ENCODE assay signal across 35 mouse cellular contexts in the genomic region with DNA sequence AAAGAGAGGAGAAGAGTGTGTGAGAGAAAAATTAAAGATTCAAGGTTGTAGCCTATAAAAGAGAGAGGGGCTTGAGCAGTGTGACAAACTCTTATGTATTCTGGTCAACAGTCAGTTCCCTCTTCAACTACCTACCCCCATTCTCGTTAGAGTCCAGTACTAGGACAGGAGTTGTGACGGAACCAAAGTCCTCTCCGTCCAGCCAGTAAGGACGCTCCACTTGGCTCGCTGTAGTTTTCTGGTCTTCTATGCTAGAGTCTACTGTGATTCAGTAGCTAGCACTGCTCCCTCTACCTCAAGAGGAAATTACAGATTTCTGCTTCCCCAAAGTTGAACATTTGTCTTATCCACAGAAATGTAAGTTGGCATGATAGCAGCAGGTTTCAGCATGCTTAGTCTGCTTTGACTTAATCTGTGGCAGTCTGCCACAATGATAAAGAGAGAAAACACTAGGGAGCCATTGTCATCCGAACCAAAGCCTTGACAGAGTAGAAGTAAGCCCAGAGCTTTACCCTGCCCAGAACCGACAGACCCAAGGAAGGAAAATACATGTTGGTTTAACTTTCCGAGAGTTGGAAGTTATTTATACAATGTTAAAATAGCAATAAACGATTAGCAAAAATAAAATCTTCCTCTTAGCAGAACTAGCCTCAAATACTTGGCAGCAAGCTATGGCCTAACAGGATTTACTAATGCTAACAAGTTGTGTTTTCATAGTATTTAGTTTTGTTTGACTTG. TPM values are rescaled to one million over a fixed set of nuclear protein-coding genes. Genes with fewer than 3 reads are reported as not detected.
DNase-seq lines count a peak whose midpoint lies in the region; ATAC-seq lines count a peak whose summit lies in the region.
"Had no signal": no experiment of that assay in that cellular context is flagged by ENCODE, and none has a peak within 500 bp of the region (broad histone marks: within the 10 kb centered on the region; RNA-seq: fewer than 3 reads in every experiment).

No protein-coding gene starts in this region.

- no peak overlapping the region for H3K9ac ChIP-seq in lung, embryonic 15.5 days
- no peak overlapping the region for H3K9ac ChIP-seq in kidney, embryonic 16.5 days (replicated peaks; ENCODE audit: low read length)
- H3K9ac ChIP-seq: forebrain, embryonic 13.5 days; hindbrain, embryonic 13.5 days; limb, embryonic 13.5 days; liver, embryonic 14.5 days; neural tube, embryonic 12.5 days had no signal

- no peaks in the 10 kb centered on the region for H3K36me3 ChIP-seq in lung, embryonic 15.5 days
- no peaks in the 10 kb centered on the region for H3K36me3 ChIP-seq in kidney, embryonic 16.5 days (ENCODE audit: insufficient read depth, low read length)
- H3K36me3 ChIP-seq: heart, embryonic 10.5 days; hindbrain, embryonic 13.5 days; limb, embryonic 13.5 days; neural tube, embryonic 12.5 days had no signal

- H3K9me3 ChIP-seq in lung, embryonic 15.5 days = no peaks in the 10 kb centered on the region
- H3K9me3 ChIP-seq in kidney, embryonic 16.5 days (ENCODE audit: low read length) = no peaks in the 10 kb centered on the region
- H3K9me3 ChIP-seq: forebrain, embryonic 13.5 days; heart, embryonic 10.5 days; hindbrain, embryonic 13.5 days; limb, embryonic 13.5 days; neural tube, embryonic 12.5 days had no signal

- H3K27me3 ChIP-seq in lung, embryonic 15.5 days = no peaks in the 10 kb centered on the region
- no peaks in the 10 kb centered on the region for H3K27me3 ChIP-seq in kidney, embryonic 16.5 days (ENCODE audit: insufficient read depth, low read length)
- H3K27me3 ChIP-seq: forebrain, embryonic 13.5 days; hindbrain, embryonic 13.5 days; limb, embryonic 13.5 days; neural tube, embryonic 12.5 days had no signal

- peak; percentile 50 for DNase-seq in kidney, adult 18-20 months
- no peak for DNase-seq in kidney, postnatal 4 days
- DNase-seq in lung, adult 18-20 months = no peak
- peak; percentile 67 to 80 for DNase-seq in kidney, postnatal 36 days
- no peak for DNase-seq in adrenal gland, adult (ENCODE audit: inconsistent age in 2 of 2, low spot score in 1 of 2)
- DNase-seq: adrenal gland, adult 2 months; adrenal gland, postnatal 36 days; cerebellum, adult 2 months; cerebellum, postnatal 14 days; gastrocnemius, postnatal 10 days; heart, postnatal 4 days; lung, postnatal 14 days; right cerebral cortex, adult 18-20 months; spleen, adult 18-20 months; thymus, adult 18-20 months; thymus, postnatal 25 days had no signal

- no peak overlapping the region for H3K4me3 ChIP-seq in lung, embryonic 15.5 days
- no peak overlapping the region for H3K4me3 ChIP-seq in kidney, embryonic 16.5 days (ENCODE audit: low read length)
- H3K4me3 ChIP-seq: forebrain, embryonic 13.5 days; heart, embryonic 10.5 days; hindbrain, embryonic 13.5 days; layer of hippocampus, adult 2 months; left cerebral cortex, adult 2 months; limb, embryonic 13.5 days; myocyte; neural tube, embryonic 12.5 days had no signal

- no peak for ATAC-seq in lung, embryonic 15.5 days (ENCODE audit: borderline replicate concordance, extremely low read depth, low FRiP score, low TSS enrichment)
- ATAC-seq in kidney, embryonic 16.5 days (ENCODE audit: low FRiP score, low TSS enrichment) = no peak
- ATAC-seq: CD4-positive, CD25-positive, alpha-beta regulatory T cell, adult 4 months; forebrain, embryonic 13.5 days; intestine, postnatal 0 days; midbrain, embryonic 16.5 days had no signal

- WGBS in lung, embryonic 15.5 days = 56% methylated on average over 9 of the region's 9 CpGs
- 68% methylated on average over 9 of the region's 9 CpGs for WGBS in kidney, embryonic 16.5 days

- H3K4me2 ChIP-seq in lung, embryonic 15.5 days = no peak overlapping the region
- no peak overlapping the region for H3K4me2 ChIP-seq in kidney, embryonic 16.5 days (replicated peaks; ENCODE audit: low read depth, low read length)
- H3K4me2 ChIP-seq: forebrain, embryonic 13.5 days; hindbrain, embryonic 13.5 days; limb, embryonic 13.5 days; midbrain, embryonic 11.5 days; neural tube, embryonic 12.5 days had no signal

- peak overlapping the region; percentile 89 for H3K27ac ChIP-seq in lung, embryonic 15.5 days
- 0 out of 2 replicates have a peak overlapping the region, but pooled peaks have one; percentile 60 for H3K27ac ChIP-seq in kidney, embryonic 16.5 days (ENCODE audit: low read length)
- H3K27ac ChIP-seq: forebrain, embryonic 13.5 days; heart, embryonic 10.5 days; hindbrain, embryonic 13.5 days; layer of hippocampus, adult 2 months; left cerebral cortex, adult 2 months; limb, embryonic 13.5 days; liver, embryonic 14.5 days; neural tube, embryonic 12.5 days had no signal

- 0 out of 2 replicates have a peak, but pooled peaks cover 7% of the 10 kb centered on the region for H3K4me1 ChIP-seq in lung, embryonic 15.5 days
- H3K4me1 ChIP-seq in kidney, embryonic 16.5 days (ENCODE audit: insufficient read depth, low read length) = no peaks in the 10 kb centered on the region
- H3K4me1 ChIP-seq: forebrain, embryonic 13.5 days; heart, embryonic 10.5 days; hindbrain, embryonic 13.5 days; limb, embryonic 13.5 days; neural tube, embryonic 12.5 days had no signal

RNA-seq across cellular contexts. Expression of gene Acsm1, which starts 0.7 kb away (rescaled TPM):
- 3.5 and 4.0 TPM in 2 replicates for polyA plus RNA-seq in lung, embryonic 15.5 days (2015; fragmentation: Nextera tagmentation; extraction: Ambion mirVana)
- 5.2 and 7.4 TPM in 2 replicates for polyA plus RNA-seq in kidney, embryonic 16.5 days (2015; fragmentation: Nextera tagmentation; extraction: Ambion mirVana)
- polyA plus RNA-seq: brain, embryonic 14.5 days; CD4-positive, CD25-positive, alpha-beta regulatory T cell, adult 4 months; cerebellum, adult 2 months; cortical plate, adult 2 months; forebrain, embryonic 13.5 days; heart, embryonic 10.5 days; hindbrain, embryonic 13.5 days; intestine, postnatal 0 days; limb, embryonic 13.5 days; midbrain, embryonic 11.5 days; midbrain, embryonic 16.5 days; myocyte; neural tube, embryonic 12.5 days had no signal

RNA-seq across cellular contexts. Expression of gene Acsm2, which starts 52.0 kb away (rescaled TPM):
- polyA plus RNA-seq in lung, embryonic 15.5 days (2015; fragmentation: Nextera tagmentation; extraction: Ambion mirVana) = 0.20 TPM in 1 of 2 replicates, not detected in the other
- polyA plus RNA-seq in kidney, embryonic 16.5 days (2015; fragmentation: Nextera tagmentation; extraction: Ambion mirVana) = 54.0 and 59.8 TPM in 2 replicates
- polyA plus RNA-seq: adrenal gland, adult 2 months; brain, embryonic 14.5 days; cerebellum, adult 2 months; cortical plate, adult 2 months; forebrain, embryonic 13.5 days; heart, embryonic 10.5 days; heart, embryonic 16.5 days; hindbrain, embryonic 13.5 days; intestine, postnatal 0 days; limb, embryonic 13.5 days; liver, embryonic 14.5 days; midbrain, embryonic 11.5 days; midbrain, embryonic 16.5 days; myocyte; neural tube, embryonic 12.5 days; stomach, embryonic 16.5 days had no signal

Comparison
In these comparisons a context has a peak if more than half of its experiments do, and no peak if none do; other contexts are left out.
1. DNase-seq: peak in kidney, adult 18-20 months (single experiment) and kidney, postnatal 36 days (2 of 2); none in kidney, postnatal 4 days (0 of 2), lung, adult 18-20 months (0 of 2) and adrenal gland, adult (0 of 2).
2. RNA of gene Acsm2, which starts 52.0 kb away (polyA plus RNA-seq): 54.0 to 59.8 TPM in kidney, embryonic 16.5 days; 0.20 TPM in lung, embryonic 15.5 days; every median in the first group is over 10 times any median in the second.